Mouse (Mus musculus): ENCODE measurements around the gene C1qc.

Gene C1qc

GRCm38 (mm10) chr4:136892811-136893210 is at the start of gene C1qc:
Gene C1qc, minus strand, starts transcription at chr4:136893065.
- DNase-seq = no peak

DNA sequence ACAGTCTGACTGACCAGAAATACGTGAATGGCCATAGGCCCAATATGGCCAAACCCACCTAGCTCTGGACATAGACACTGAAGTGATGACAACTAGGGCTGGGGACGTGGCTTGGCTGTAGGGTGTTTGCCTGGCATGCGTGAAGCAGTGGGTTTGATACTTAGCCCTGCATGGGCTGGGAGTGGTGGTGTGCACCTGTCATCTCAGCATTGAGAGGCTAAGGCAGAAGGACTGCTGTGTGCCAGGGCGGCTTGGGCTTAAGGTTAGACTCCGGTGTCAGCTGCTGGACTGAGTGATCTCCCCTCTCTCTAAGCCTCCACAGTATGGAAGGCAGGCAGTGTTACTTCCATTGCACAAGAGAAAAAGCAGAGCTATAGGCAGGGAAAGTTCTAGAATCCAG is 45.1 kb upstream of the C1qc start:
- DNase-seq = no peak

DNA sequence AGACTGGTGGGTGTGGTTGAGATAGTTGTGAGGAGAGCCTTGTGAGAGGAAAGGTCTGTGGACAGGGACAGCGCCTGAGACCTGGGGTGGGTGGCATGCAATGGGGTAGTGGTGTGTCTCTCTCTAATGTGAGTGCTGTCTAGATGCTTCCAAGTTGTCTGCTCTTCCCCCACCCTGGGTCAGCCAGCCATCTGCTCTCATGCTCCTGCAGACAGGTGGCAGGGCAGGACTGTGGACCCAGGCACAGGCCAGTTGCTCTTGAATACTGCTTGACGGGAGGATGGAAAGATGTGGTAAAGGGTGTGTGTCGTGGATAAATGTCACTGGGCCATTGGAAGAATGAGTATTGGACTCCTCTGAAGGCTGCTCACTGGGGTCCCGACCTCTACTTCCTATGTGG is 44.5 kb upstream of the C1qc start:
- DNase-seq = peak; percentile 68

DNA sequence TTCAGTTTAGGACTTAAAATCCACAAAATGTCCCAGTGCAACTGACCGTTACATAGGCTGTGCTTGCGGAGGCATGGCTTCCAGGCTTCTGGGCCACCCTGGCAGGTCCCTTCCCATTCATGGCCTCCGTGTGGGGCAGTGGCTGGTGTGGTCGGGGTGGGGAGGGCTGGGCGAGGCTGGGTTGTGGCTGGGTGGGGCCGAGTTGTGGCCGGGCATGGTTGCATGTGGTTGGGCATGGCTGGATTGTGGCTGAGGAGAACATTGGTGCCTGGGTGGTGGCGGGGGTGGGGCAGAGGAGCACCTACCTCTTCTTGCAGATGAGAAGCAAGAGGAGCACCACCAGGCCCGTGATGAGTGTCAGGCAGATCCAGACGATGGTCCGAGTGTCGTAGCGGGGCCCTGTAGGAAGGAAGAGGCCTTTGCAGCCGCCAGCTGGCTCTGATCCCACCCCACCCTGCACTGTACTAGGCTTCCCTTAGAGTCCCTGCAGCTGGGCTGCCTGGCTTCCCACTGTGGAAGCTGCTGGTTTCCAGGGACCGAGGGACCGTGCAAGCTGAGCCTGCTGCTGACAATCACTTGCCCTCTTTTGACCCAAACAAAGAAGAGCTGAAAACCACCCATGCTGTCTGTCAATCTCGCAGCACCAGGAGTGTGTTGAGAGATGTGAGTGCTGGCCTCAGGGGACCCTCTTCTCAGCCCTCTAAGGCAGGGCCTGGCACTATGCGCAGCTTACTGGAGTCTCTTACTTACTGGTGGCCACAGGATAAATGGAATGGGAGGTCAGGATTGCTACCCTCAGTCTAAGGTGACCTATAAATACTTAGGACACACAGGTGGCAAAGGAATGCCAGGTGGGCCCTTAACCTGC is 42.1 kb upstream of the C1qc start:
- DNase-seq = no peak

DNA sequence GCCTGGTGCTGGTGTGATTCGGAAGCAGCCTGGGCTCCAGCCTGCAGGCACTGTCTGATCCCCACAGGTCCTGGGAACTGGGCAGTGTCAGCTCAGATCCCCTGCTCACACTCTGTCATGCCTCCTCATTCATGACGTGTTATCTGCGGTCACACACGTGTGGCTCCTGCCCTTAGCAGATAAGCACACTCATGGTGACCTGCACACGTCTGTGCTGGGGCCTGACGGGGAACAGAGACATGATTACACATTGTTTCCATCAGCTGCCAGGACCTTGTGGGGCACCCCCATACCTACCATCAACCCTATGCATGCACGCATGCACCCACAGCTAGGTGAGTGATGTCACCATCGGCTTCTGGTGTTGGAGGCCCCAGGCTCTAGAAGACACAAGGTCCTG is 37.6 kb upstream of the C1qc start:
- no peak for DNase-seq

- no peak for DNase-seq
These were observed 36.1 kb upstream of the C1qc start for GRCm38 (mm10) chr4:136928928-136929327.

- DNase-seq = no peak
These were observed 32.9 kb upstream of the C1qc start for GRCm38 (mm10) chr4:136925804-136926203.

GRCm38 (mm10) chr4:136924529-136924928 is 31.7 kb upstream of the C1qc start:
- no peak for DNase-seq

- DNase-seq = no peak
These were observed 26.7 kb upstream of the C1qc start for GRCm38 (mm10) chr4:136919526-136919925.

DNA sequence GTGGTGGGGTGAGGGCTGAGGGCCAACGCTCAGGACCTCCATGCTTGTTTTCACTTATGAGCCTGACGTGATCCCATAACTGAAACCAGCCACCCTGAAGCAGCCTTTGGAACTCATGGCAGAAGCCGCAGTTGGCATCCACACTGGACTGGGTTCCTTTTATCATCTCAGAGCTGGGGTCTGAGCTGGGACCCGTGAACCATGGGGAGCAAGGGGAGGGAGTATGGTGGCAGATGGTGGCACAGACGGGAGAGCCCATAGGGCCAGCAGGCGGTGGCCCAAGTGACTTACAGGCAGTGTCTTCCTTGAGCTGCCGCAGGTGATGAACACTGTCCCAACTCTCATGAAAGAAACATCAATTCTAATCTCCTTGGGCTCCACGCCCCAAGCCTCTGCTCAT is 26.0 kb upstream of the C1qc start:
- DNase-seq = no peak

DNA sequence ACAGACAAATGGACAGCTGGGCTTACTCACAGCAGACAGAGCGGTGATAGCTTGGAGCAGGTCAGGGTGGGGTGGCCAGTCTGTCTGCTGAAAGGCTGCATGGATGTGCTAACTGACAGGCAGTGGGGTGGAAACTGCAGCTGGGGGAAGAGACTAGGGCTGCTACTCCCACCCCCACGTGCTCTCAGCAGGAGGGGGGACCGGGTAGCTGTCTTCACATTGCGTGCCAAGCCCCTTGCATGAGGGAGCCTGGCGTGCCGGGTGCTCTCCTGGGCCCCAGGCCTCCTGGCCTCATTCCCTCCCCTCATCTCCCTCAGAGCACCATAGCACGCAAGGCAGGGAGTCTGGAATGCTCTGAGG is 24.3 kb upstream of the C1qc start:
- DNase-seq = no peak

- peak; percentile 39 for DNase-seq
These were observed 23.7 kb upstream of the C1qc start for GRCm38 (mm10) chr4:136916359-136917164.

- no peak for DNase-seq
These were observed 20.0 kb upstream of the C1qc start for GRCm38 (mm10) chr4:136912841-136913240.

DNA sequence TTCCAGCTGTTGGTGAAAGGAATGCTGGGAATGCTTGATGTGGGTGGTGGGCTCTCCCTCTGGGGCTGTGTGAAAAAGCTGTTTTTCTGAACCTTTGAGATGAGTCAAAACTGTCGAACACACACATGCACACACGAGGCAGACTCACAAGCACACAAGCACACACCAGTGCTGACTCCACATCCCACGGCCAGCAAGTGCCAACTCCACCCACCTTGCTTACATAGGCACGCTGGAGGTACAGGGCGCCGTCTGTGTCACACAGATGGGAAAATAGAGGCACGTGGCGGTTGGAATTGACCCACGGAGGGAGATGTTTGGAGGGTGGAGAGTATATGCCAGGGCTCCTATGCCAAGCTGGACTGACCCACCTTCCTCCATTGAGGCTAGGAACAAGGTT is 18.9 kb upstream of the C1qc start:
- DNase-seq = no peak

GRCm38 (mm10) chr4:136911211-136911646 is 18.4 kb upstream of the C1qc start:
- no peak for DNase-seq

DNA sequence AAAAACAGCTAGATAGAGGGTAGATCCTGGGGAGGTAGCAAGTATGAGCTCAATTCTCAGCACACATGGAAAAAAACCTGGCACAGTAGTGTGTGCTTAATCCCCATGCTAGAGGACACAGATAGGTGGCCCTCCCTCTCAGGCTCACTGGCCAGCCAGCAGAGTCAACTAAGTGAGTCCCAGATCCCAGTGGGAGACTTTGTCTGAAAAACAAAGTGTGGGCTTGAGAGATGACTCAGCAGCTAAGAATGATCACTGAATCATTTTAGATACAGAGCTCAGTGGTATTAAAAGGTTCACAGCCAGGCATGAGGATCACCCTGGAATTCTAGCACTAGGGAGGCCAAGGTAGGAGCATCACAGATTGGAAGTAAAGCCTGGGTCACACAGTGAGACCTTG is 14.9 kb upstream of the C1qc start:
- no peak for DNase-seq

DNA sequence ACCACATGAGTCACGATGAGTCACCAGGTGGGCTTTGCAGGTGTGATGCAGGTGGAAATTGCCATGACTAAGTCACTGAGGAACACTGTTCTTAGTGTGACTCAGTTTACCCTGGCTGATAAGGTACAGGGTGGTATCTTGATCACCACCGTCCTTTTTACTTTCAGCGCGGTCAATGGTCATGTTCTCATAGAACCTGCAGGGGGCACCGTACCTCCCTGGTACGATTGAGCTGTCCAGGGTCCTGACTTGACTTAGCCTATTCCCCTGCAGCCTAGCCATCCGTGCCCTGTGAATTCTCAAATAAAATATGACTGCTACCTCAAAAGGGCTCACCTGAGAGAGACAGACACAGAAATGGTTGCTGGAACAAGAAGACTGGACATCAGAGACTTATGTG is 14.2 kb upstream of the C1qc start:
- DNase-seq = no peak

GRCm38 (mm10) chr4:136904767-136905539 is 12.1 kb upstream of the C1qc start:
- no peak for DNase-seq

- DNase-seq = no peak
These were observed 6.3 kb upstream of the C1qc start for GRCm38 (mm10) chr4:136899154-136899553.

GRCm38 (mm10) chr4:136898637-136899036 is 5.8 kb upstream of the C1qc start, which contains the start of gene C1qa:
Gene C1qa, minus strand, starts transcription at chr4:136898803.
- no peak for DNase-seq

DNA sequence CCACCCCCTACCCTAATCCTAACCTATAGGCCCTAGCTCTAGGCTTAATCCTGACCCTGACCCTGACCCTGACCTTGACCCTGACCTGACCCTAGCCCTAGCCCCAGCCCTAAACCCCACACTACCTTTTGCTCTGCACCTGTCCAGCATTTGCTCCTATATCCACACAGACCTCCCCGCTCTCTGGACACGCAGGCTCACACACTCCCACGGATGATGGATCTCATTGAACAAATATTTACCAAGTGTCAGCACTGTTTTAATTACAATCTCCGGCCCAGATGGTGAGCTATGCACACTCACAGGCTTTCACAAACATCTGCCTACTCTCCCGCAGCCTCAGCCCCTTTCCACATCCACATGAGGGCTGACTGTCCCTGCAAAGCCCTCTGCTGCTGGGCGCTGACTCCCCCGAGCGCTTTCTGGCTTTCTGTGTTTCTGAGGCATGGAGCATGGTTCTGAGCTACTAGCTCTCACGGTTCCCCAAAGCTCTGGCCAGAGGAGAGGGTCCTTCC is 5.3 kb upstream of the C1qc start:
- no peak for DNase-seq

DNA sequence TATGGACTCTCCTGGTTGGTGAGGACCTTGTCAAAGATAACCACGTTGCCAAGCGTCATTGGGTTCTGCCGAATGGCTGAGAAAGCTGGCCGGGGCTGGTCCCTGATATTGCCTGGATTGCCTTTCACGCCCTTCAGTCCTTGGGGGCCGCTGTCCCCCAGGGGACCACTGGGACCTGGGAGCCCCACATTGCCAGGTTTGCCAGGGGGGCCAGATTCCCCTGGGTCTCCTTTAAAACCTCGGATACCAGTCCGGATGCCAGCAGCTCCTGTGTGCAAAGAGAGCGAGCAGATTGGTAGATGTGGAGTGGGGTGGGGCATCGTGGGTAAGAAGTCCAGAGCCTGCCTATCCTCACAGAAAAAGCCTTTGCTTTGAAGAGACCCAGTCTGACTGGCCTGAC is 3.6 kb upstream of the C1qc start:
- DNase-seq = no peak

GRCm38 (mm10) chr4:136895861-136896260 is 3.0 kb upstream of the C1qc start:
- no peak for DNase-seq

Measured in cerebellum, adult 11 months (tissue).